In the genomic region with DNA sequence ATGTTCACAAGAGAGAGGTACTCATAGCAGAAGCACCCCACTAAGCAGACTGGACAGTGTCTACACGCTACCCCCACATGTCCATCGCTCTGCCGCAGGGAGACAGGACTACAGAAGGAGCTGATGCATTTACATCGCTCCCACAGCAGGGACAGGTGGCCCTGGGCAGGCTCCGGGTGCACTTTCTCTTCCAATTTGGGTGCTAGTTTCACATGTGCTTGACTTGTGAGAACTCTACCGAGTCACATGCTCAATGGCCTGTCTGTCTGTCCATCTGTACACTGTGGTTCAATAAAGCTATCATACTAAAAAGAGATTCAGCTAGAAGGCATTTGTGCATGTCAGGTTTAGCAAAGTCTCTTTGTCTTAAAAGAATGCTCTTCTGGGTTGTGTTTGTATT, we compare ENCODE assay signal across 14 mouse cellular contexts. TPM values are rescaled to one million over a fixed set of nuclear protein-coding genes. Genes with fewer than 3 reads are reported as not detected.
DNase-seq lines count a peak whose midpoint lies in the region; ATAC-seq and TF ChIP-seq lines count a peak whose summit lies in the region.
"Had no signal": no experiment of that assay in that cellular context is flagged by ENCODE, and none has a peak within 500 bp of the region (broad histone marks: within the 10 kb centered on the region; RNA-seq: fewer than 3 reads in every experiment).

No protein-coding gene starts in this region.

- no peak overlapping the region for H3K9ac ChIP-seq in intestine, embryonic 14.5 days (ENCODE audit: low read length)
- no peak overlapping the region for H3K9ac ChIP-seq in intestine, postnatal 0 days (ENCODE audit: low read depth, low read length)
- H3K9ac ChIP-seq in CH12.LX (ENCODE audit: insufficient read depth, low read depth), result no peak overlapping the region
- H3K9ac ChIP-seq in limb, embryonic 11.5 days (ENCODE audit: low read length), result no peak overlapping the region
- no peak overlapping the region for H3K9ac ChIP-seq in liver, embryonic 11.5 days (ENCODE audit: low read depth, low read length)
- H3K9ac ChIP-seq: hindbrain, embryonic 15.5 days; liver, embryonic 14.5 days had no signal

- no peaks in the 10 kb centered on the region for H3K9me3 ChIP-seq in intestine, embryonic 14.5 days (ENCODE audit: control insufficient read depth, low read length)
- H3K9me3 ChIP-seq in intestine, postnatal 0 days (ENCODE audit: control insufficient read depth), result no peaks in the 10 kb centered on the region
- H3K9me3 ChIP-seq in CH12.LX (replicated peaks; ENCODE audit: low read length), result no peaks in the 10 kb centered on the region
- H3K9me3 ChIP-seq in limb, embryonic 11.5 days (ENCODE audit: control insufficient read depth, low read length), result no peaks in the 10 kb centered on the region
- no peaks in the 10 kb centered on the region for H3K9me3 ChIP-seq in liver, embryonic 11.5 days (ENCODE audit: control insufficient read depth, low read length)
- H3K9me3 ChIP-seq: hindbrain, embryonic 15.5 days had no signal

- H3K36me3 ChIP-seq in intestine, embryonic 14.5 days (ENCODE audit: control insufficient read depth, insufficient read depth, low read length), result no peaks in the 10 kb centered on the region
- H3K36me3 ChIP-seq in intestine, postnatal 0 days (ENCODE audit: control insufficient read depth, insufficient read depth), result no peaks in the 10 kb centered on the region
- no peaks in the 10 kb centered on the region for H3K36me3 ChIP-seq in CH12.LX (replicated peaks in 1 of 2; ENCODE audit: control insufficient read depth in 1 of 2, insufficient read depth in 1 of 2, low read length in 1 of 2)
- H3K36me3 ChIP-seq in limb, embryonic 11.5 days (ENCODE audit: control insufficient read depth, insufficient read depth, low read length), result no peaks in the 10 kb centered on the region
- H3K36me3 ChIP-seq in liver, embryonic 11.5 days (ENCODE audit: control insufficient read depth, insufficient read depth, low read length), result no peaks in the 10 kb centered on the region
- H3K36me3 ChIP-seq: hindbrain, embryonic 15.5 days had no signal

- no peak for TF ChIP-seq CTCF in intestine, postnatal 0 days (IDR thresholded peaks at IDR 0.05; ENCODE audit: low read depth)
- TF ChIP-seq CTCF in CH12.LX (conservative IDR thresholded peaks at IDR 0.05 in 1 of 2, IDR thresholded peaks at IDR 0.05 in 1 of 2; ENCODE audit: low read depth in 2 of 2, low read length in 2 of 2), result no peak

- no peak for TF ChIP-seq EP300 in CH12.LX (IDR thresholded peaks at IDR 0.05; ENCODE audit: low read length)

- H3K4me2 ChIP-seq in intestine, embryonic 14.5 days (ENCODE audit: low read length), result no peak overlapping the region
- no peak overlapping the region for H3K4me2 ChIP-seq in intestine, postnatal 0 days (replicated peaks; ENCODE audit: low read depth)
- H3K4me2 ChIP-seq in CH12.LX (ENCODE audit: insufficient read depth, low read depth, poor library complexity, severe bottlenecking), result no peak overlapping the region
- no peak overlapping the region for H3K4me2 ChIP-seq in limb, embryonic 11.5 days (ENCODE audit: low read depth, severe bottlenecking)
- no peak overlapping the region for H3K4me2 ChIP-seq in liver, embryonic 11.5 days
- H3K4me2 ChIP-seq: hindbrain, embryonic 15.5 days had no signal

- DNase-seq in intestine, embryonic 14.5 days (ENCODE audit: low spot score), result no peak
- peak; percentile 56 for DNase-seq in A20 (ENCODE audit: low read depth, low spot score)
- no peak for DNase-seq in CH12.LX (ENCODE audit: extremely low read depth)
- DNase-seq in limb, embryonic 11.5 days (ENCODE audit: low spot score), result no peak
- DNase-seq in frontal cortex, adult 2 months (ENCODE audit: extremely low spot score in 1 of 2, low spot score in 1 of 2), result no peak
- no peak for DNase-seq in liver, embryonic 11.5 days (ENCODE audit: low spot score)
- DNase-seq: cerebellum, adult 9-11 months had no signal

- peak overlapping the region; percentile 78 for H3K27ac ChIP-seq in intestine, embryonic 14.5 days (ENCODE audit: low read depth)
- H3K27ac ChIP-seq in intestine, postnatal 0 days (ENCODE audit: low read depth, low read length), result no peak overlapping the region
- no peak overlapping the region for H3K27ac ChIP-seq in CH12.LX (ENCODE audit: insufficient read depth, low read depth)
- H3K27ac ChIP-seq in limb, embryonic 11.5 days (replicated peaks; ENCODE audit: low read depth, low read length), result peak overlapping the region; percentile 68
- H3K27ac ChIP-seq in liver, embryonic 11.5 days (ENCODE audit: low read depth, low read length), result no peak overlapping the region
- H3K27ac ChIP-seq: left cerebral cortex, adult 2 months; liver, embryonic 14.5 days had no signal

- dilution Hi-C loops in CH12.LX (cut with MboI; ENCODE audit: extremely low pct_ligation_motif_present, extremely low pct_unique_long_range_greater_than_20kb, low sequenced_read_pairs), result no loop called here

- TF ChIP-seq POLR2A in CH12.LX (IDR thresholded peaks at IDR 0.05; ENCODE audit: low read depth, low read length), result no peak

- H3K27me3 ChIP-seq in intestine, embryonic 14.5 days (replicated peaks; ENCODE audit: control insufficient read depth, insufficient read depth, low read length), result no peaks in the 10 kb centered on the region
- H3K27me3 ChIP-seq in intestine, postnatal 0 days (replicated peaks; ENCODE audit: control insufficient read depth, insufficient read depth, low read length), result no peaks in the 10 kb centered on the region
- peaks cover 3% of the 10 kb centered on the region for H3K27me3 ChIP-seq in CH12.LX (replicated peaks)
- H3K27me3 ChIP-seq in limb, embryonic 11.5 days (ENCODE audit: control insufficient read depth, insufficient read depth, low read length), result no peaks in the 10 kb centered on the region
- H3K27me3 ChIP-seq in liver, embryonic 11.5 days (replicated peaks; ENCODE audit: control insufficient read depth, insufficient read depth, low read length), result no peaks in the 10 kb centered on the region
- H3K27me3 ChIP-seq: hindbrain, embryonic 15.5 days had no signal

- H3K4me1 ChIP-seq in intestine, embryonic 14.5 days (replicated peaks; ENCODE audit: control insufficient read depth, insufficient read depth, low read length), result peaks cover 27% of the 10 kb centered on the region
- 0 out of 2 replicates have a peak, but pooled peaks cover 8% of the 10 kb centered on the region for H3K4me1 ChIP-seq in intestine, postnatal 0 days (replicated peaks; ENCODE audit: control insufficient read depth, insufficient read depth, low read length)
- peaks cover 25 to 45% of the 10 kb centered on the region in 2 experiments for H3K4me1 ChIP-seq in CH12.LX (ENCODE audit: control insufficient read depth in 1 of 2, insufficient read depth in 2 of 2)
- H3K4me1 ChIP-seq in limb, embryonic 11.5 days (ENCODE audit: control insufficient read depth, insufficient read depth, low read length), result peaks cover 40% of the 10 kb centered on the region
- peaks cover 20% of the 10 kb centered on the region; the same call in 1 of the 2 replicates for H3K4me1 ChIP-seq in liver, embryonic 11.5 days (replicated peaks; ENCODE audit: control insufficient read depth, insufficient read depth, low read length)

- no peaks in the 10 kb centered on the region for H3K79me2 ChIP-seq in CH12.LX (replicated peaks; ENCODE audit: control insufficient read depth, extremely low read depth, insufficient read depth, poor library complexity, severe bottlenecking)

- 82% methylated on average over 6 of the region's 6 CpGs for WGBS in intestine, embryonic 14.5 days
- 90% methylated on average over 6 of the region's 6 CpGs for WGBS in intestine, postnatal 0 days
- WGBS in limb, embryonic 11.5 days, result 86% methylated on average over 6 of the region's 6 CpGs
- WGBS in liver, embryonic 11.5 days, result 78% methylated on average over 6 of the region's 6 CpGs

- in situ Hi-C loops in CH12.LX (cut with MboI; ENCODE audit: low pct_ligation_motif_present, low pct_unique_long_range_greater_than_20kb, low sequenced_read_pairs), result no loop called here

- TF ChIP-seq RAD21 in CH12.LX (IDR thresholded peaks at IDR 0.05; ENCODE audit: low read depth, low read length), result no peak

- no peak for ATAC-seq in intestine, embryonic 14.5 days (replicated peaks; ENCODE audit: low FRiP score, low TSS enrichment, low read depth)
- ATAC-seq in intestine, postnatal 0 days, result no peak
- ATAC-seq in limb, embryonic 11.5 days (ENCODE audit: insufficient number of reproducible peaks, low FRiP score, low TSS enrichment, low read depth), result no peak
- no peak for ATAC-seq in liver, embryonic 11.5 days (replicated peaks; ENCODE audit: low FRiP score)

- no peak overlapping the region for H3K4me3 ChIP-seq in intestine, embryonic 14.5 days (ENCODE audit: low read depth, low read length)
- no peak overlapping the region for H3K4me3 ChIP-seq in intestine, postnatal 0 days (ENCODE audit: low read depth, low read length)
- H3K4me3 ChIP-seq in CH12.LX (replicated peaks in 1 of 3; ENCODE audit: low read depth in 2 of 3, low read length in 2 of 3, poor library complexity in 1 of 3), result no peak overlapping the region
- H3K4me3 ChIP-seq in limb, embryonic 11.5 days (ENCODE audit: low read depth, low read length), result no peak overlapping the region
- H3K4me3 ChIP-seq in liver, embryonic 11.5 days (ENCODE audit: low read depth, low read length), result no peak overlapping the region
- H3K4me3 ChIP-seq: hindbrain, embryonic 15.5 days; left cerebral cortex, adult 2 months had no signal

RNA-seq across cellular contexts. Expression of gene Sema4c, which starts 29.7 kb away (rescaled TPM):
- polyA plus RNA-seq in intestine, embryonic 14.5 days (2014; fragmentation: Nextera tagmentation; extraction: Ambion mirVana), result 2.8 and 2.9 TPM in 2 replicates
- 3.5 and 3.9 TPM in 2 replicates for polyA plus RNA-seq in intestine, postnatal 0 days (2015; fragmentation: Nextera tagmentation; extraction: Ambion mirVana)
- total RNA-seq in CH12.LX (2012; rRNA removed), result 2.2 and 3.4 TPM in 2 replicates
- 0.63 and 0.70 TPM in 2 replicates for total RNA-seq in CH12.LX (2014; rRNA removed)
- polyA plus RNA-seq in CH12.LX (2012; ENCODE audit: insufficient read length, low read depth), result 1.5 and 1.7 TPM in 2 replicates
- 4.0 and 4.4 TPM in 2 replicates for polyA plus RNA-seq in limb, embryonic 11.5 days (2014; fragmentation: Nextera tagmentation; extraction: Ambion mirVana)
- polyA plus RNA-seq in frontal cortex, adult 2 months (2012; rRNA removed), result 12.3 and 12.7 TPM in 2 replicates
- polyA plus RNA-seq in liver, embryonic 11.5 days (2014; fragmentation: Nextera tagmentation; extraction: Ambion mirVana), result 0.77 and 0.78 TPM in 2 replicates

RNA-seq across cellular contexts. Expression of gene Ankrd39, which starts 40.6 kb away (rescaled TPM):
- polyA plus RNA-seq in intestine, embryonic 14.5 days (2014; fragmentation: Nextera tagmentation; extraction: Ambion mirVana), result 25.7 and 28.6 TPM in 2 replicates
- 15.0 and 18.5 TPM in 2 replicates for polyA plus RNA-seq in intestine, postnatal 0 days (2015; fragmentation: Nextera tagmentation; extraction: Ambion mirVana)
- 11.6 and 14.8 TPM in 2 replicates for total RNA-seq in CH12.LX (2012; rRNA removed)
- 4.3 and 5.1 TPM in 2 replicates for total RNA-seq in CH12.LX (2014; rRNA removed)
- polyA plus RNA-seq in CH12.LX (2012; ENCODE audit: insufficient read length, low read depth), result 8.5 and 11.6 TPM in 2 replicates
- polyA plus RNA-seq in limb, embryonic 11.5 days (2014; fragmentation: Nextera tagmentation; extraction: Ambion mirVana), result 16.0 and 17.4 TPM in 2 replicates
- polyA plus RNA-seq in frontal cortex, adult 2 months (2012; rRNA removed), result 16.2 and 17.7 TPM in 2 replicates
- 18.2 and 22.1 TPM in 2 replicates for polyA plus RNA-seq in liver, embryonic 11.5 days (2014; fragmentation: Nextera tagmentation; extraction: Ambion mirVana)

RNA-seq across cellular contexts. Expression of gene Gm42417, which starts 48.6 kb away (rescaled TPM):
- 0.99 TPM in 1 of 2 replicates, not detected in the other for polyA plus RNA-seq in intestine, embryonic 14.5 days (2014; fragmentation: Nextera tagmentation; extraction: Ambion mirVana)
- 0.22 TPM in 1 of 2 replicates, not detected in the other for polyA plus RNA-seq in intestine, postnatal 0 days (2015; fragmentation: Nextera tagmentation; extraction: Ambion mirVana)
- total RNA-seq in CH12.LX (2012; rRNA removed) (0.08 TPM in 1 of 2 replicates, not detected in the other), CH12.LX (2014; rRNA removed) (not detected in 2 replicates)
- 1.7 and 3.9 TPM in 2 replicates for polyA plus RNA-seq in CH12.LX (2012; ENCODE audit: insufficient read length, low read depth)
- 0.29 and 0.79 TPM in 2 replicates for polyA plus RNA-seq in limb, embryonic 11.5 days (2014; fragmentation: Nextera tagmentation; extraction: Ambion mirVana)
- 0.04 TPM in 1 of 2 replicates, not detected in the other for polyA plus RNA-seq in frontal cortex, adult 2 months (2012; rRNA removed)
- polyA plus RNA-seq in liver, embryonic 11.5 days (2014; fragmentation: Nextera tagmentation; extraction: Ambion mirVana), result not detected in 2 replicates
- total RNA-seq: adrenal gland, adult 18-20 months; left cerebral cortex, adult 2 months had no signal
- polyA plus RNA-seq: gonadal fat pad, adult 2 months; large intestine, adult 2 months; liver, embryonic 14.5 days had no signal

RNA-seq across cellular contexts. Expression of gene Ankrd23, which starts 51.2 kb away (rescaled TPM):
- 11.6 and 14.8 TPM in 2 replicates for polyA plus RNA-seq in intestine, embryonic 14.5 days (2014; fragmentation: Nextera tagmentation; extraction: Ambion mirVana)
- polyA plus RNA-seq in intestine, postnatal 0 days (2015; fragmentation: Nextera tagmentation; extraction: Ambion mirVana), result 2.1 and 3.8 TPM in 2 replicates
- total RNA-seq in CH12.LX (2012; rRNA removed), result 6.1 and 6.7 TPM in 2 replicates
- 2.8 and 4.1 TPM in 2 replicates for total RNA-seq in CH12.LX (2014; rRNA removed)
- polyA plus RNA-seq in CH12.LX (2012; ENCODE audit: insufficient read length, low read depth), result 3.7 and 4.9 TPM in 2 replicates
- polyA plus RNA-seq in limb, embryonic 11.5 days (2014; fragmentation: Nextera tagmentation; extraction: Ambion mirVana), result 7.3 and 8.8 TPM in 2 replicates
- polyA plus RNA-seq in frontal cortex, adult 2 months (2012; rRNA removed), result 9.5 and 11.5 TPM in 2 replicates
- 11.0 and 13.4 TPM in 2 replicates for polyA plus RNA-seq in liver, embryonic 11.5 days (2014; fragmentation: Nextera tagmentation; extraction: Ambion mirVana)

Comparison
In these comparisons a context has a peak if more than half of its experiments do, and no peak if none do; other contexts are left out.
1. H3K27ac ChIP-seq: peak in intestine, embryonic 14.5 days (single experiment) and limb, embryonic 11.5 days (single experiment); none in intestine, postnatal 0 days (single experiment), CH12.LX (single experiment) and liver, embryonic 11.5 days (single experiment).